Mouse (Mus musculus): ENCODE results near the gene Kdm5a. TPM values are rescaled to one million over a fixed set of nuclear protein-coding genes. Genes with fewer than 3 reads are reported as not detected.

Gene Kdm5a
- polyA plus RNA-seq, 1 experiment from 2014 or later, result 15.1 TPM

- no peak overlapping the region for H3K9ac ChIP-seq (ENCODE audit: low read depth, low read length)
- peak overlapping the region; percentile 5; the same call in 1 of the 2 replicates for H3K27ac ChIP-seq (ENCODE audit: low read length)
- peaks cover 39% of the 10 kb centered on the region for H3K4me1 ChIP-seq (ENCODE audit: control insufficient read depth, low read depth, low read length)
- peaks cover 5% of the 10 kb centered on the region for H3K36me3 ChIP-seq (ENCODE audit: control insufficient read depth, insufficient read depth)
- H3K9me3 ChIP-seq (replicated peaks; ENCODE audit: control insufficient read depth, low read length), result no peaks in the 10 kb centered on the region
- 53% methylated on average over 8 of the region's 8 CpGs for WGBS (ENCODE audit: insufficient replicate concordance)
- H3K27me3 ChIP-seq (ENCODE audit: control insufficient read depth, insufficient read depth, low read depth, low read length), result no peaks in the 10 kb centered on the region
- peak overlapping the region; percentile 19 for H3K4me2 ChIP-seq (ENCODE audit: low read depth, low read length)
- no peak overlapping the region for H3K4me3 ChIP-seq (ENCODE audit: low read depth, low read length)
- ATAC-seq (ENCODE audit: low read depth), result no peak
Measured at GRCm38 (mm10) chr6:120472455-120473140, 108.7 kb downstream of the Kdm5a start.

GRCm38 (mm10) chr6:120473427-120473826 is 109.5 kb downstream of the Kdm5a start:
- H3K27me3 ChIP-seq (ENCODE audit: control insufficient read depth, insufficient read depth, low read depth, low read length), result no peaks in the 10 kb centered on the region
- H3K4me1 ChIP-seq (ENCODE audit: control insufficient read depth, low read depth, low read length), result peaks cover 36% of the 10 kb centered on the region
- 32% methylated on average over 5 of the region's 5 CpGs for WGBS (ENCODE audit: insufficient replicate concordance)
- H3K4me3 ChIP-seq (ENCODE audit: low read depth, low read length), result no peak overlapping the region
- H3K9ac ChIP-seq (ENCODE audit: low read depth, low read length), result no peak overlapping the region
- ATAC-seq (ENCODE audit: low read depth), result peak; percentile 59
- 0 out of 2 replicates have a peak overlapping the region, but pooled peaks have one; percentile 25 for H3K27ac ChIP-seq (ENCODE audit: low read length)
- no peaks in the 10 kb centered on the region for H3K9me3 ChIP-seq (replicated peaks; ENCODE audit: control insufficient read depth, low read length)
- H3K4me2 ChIP-seq (ENCODE audit: low read depth, low read length), result peak overlapping the region; percentile 31; the same call in 1 of the 2 replicates
- H3K36me3 ChIP-seq (ENCODE audit: control insufficient read depth, insufficient read depth), result peaks cover 5% of the 10 kb centered on the region

- H3K4me2 ChIP-seq (ENCODE audit: low read depth, low read length), result no peak overlapping the region
- 70% methylated on average over 8 of the region's 8 CpGs for WGBS (ENCODE audit: insufficient replicate concordance)
- peak overlapping the region; percentile 45; the same call in 1 of the 2 replicates for H3K27ac ChIP-seq (ENCODE audit: low read length)
- peaks cover 5% of the 10 kb centered on the region for H3K36me3 ChIP-seq (ENCODE audit: control insufficient read depth, insufficient read depth)
- peak; percentile 83 for ATAC-seq (ENCODE audit: low read depth)
- H3K4me3 ChIP-seq (ENCODE audit: low read depth, low read length), result no peak overlapping the region
- H3K9me3 ChIP-seq (replicated peaks; ENCODE audit: control insufficient read depth, low read length), result no peaks in the 10 kb centered on the region
- H3K4me1 ChIP-seq (ENCODE audit: control insufficient read depth, low read depth, low read length), result peaks cover 27% of the 10 kb centered on the region
- H3K9ac ChIP-seq (ENCODE audit: low read depth, low read length), result no peak overlapping the region
- H3K27me3 ChIP-seq (ENCODE audit: control insufficient read depth, insufficient read depth, low read depth, low read length), result no peaks in the 10 kb centered on the region
Measured at GRCm38 (mm10) chr6:120475288-120475687, 111.4 kb downstream of the Kdm5a start.

GRCm38 (mm10) chr6:120479302-120479701 is 115.4 kb downstream of the Kdm5a start:
- H3K9ac ChIP-seq (ENCODE audit: low read depth, low read length), result no peak overlapping the region
- no peaks in the 10 kb centered on the region for H3K27me3 ChIP-seq (ENCODE audit: control insufficient read depth, insufficient read depth, low read depth, low read length)
- no peaks in the 10 kb centered on the region for H3K9me3 ChIP-seq (replicated peaks; ENCODE audit: control insufficient read depth, low read length)
- 31% methylated on average over 2 of the region's 2 CpGs for WGBS (ENCODE audit: insufficient replicate concordance)
- H3K27ac ChIP-seq (ENCODE audit: low read length), result no peak overlapping the region
- no peak overlapping the region for H3K4me3 ChIP-seq (ENCODE audit: low read depth, low read length)
- peaks cover 13% of the 10 kb centered on the region for H3K4me1 ChIP-seq (ENCODE audit: control insufficient read depth, low read depth, low read length)
- ATAC-seq (ENCODE audit: low read depth), result no peak
- H3K36me3 ChIP-seq (ENCODE audit: control insufficient read depth, insufficient read depth), result peaks cover 22% of the 10 kb centered on the region
- no peak overlapping the region for H3K4me2 ChIP-seq (ENCODE audit: low read depth, low read length)

GRCm38 (mm10) chr6:120480361-120480760 is 116.4 kb downstream of the Kdm5a start:
- Histone ChIP-seq H3K4me3 (ENCODE audit: low read depth, low read length) (no peak overlapping the region), H3K4me2 (ENCODE audit: low read depth, low read length) (no peak overlapping the region), H3K9me3 (replicated peaks; ENCODE audit: control insufficient read depth, low read length) (no peaks in the 10 kb centered on the region), H3K27me3 (ENCODE audit: control insufficient read depth, insufficient read depth, low read depth, low read length) (no peaks in the 10 kb centered on the region), H3K9ac (ENCODE audit: low read depth, low read length) (no peak overlapping the region), H3K4me1 (ENCODE audit: control insufficient read depth, low read depth, low read length) (peaks cover 19% of the 10 kb centered on the region), H3K36me3 (ENCODE audit: control insufficient read depth, insufficient read depth) (peaks cover 21% of the 10 kb centered on the region), H3K27ac (ENCODE audit: low read length) (no peak overlapping the region)
- no peak for ATAC-seq (ENCODE audit: low read depth)
- 78% methylated on average over 5 of the region's 5 CpGs for WGBS (ENCODE audit: insufficient replicate concordance)

GRCm38 (mm10) chr6:120481538-120481937 is 117.6 kb downstream of the Kdm5a start:
- no peaks in the 10 kb centered on the region for H3K9me3 ChIP-seq (replicated peaks; ENCODE audit: control insufficient read depth, low read length)
- no peak overlapping the region for H3K4me3 ChIP-seq (ENCODE audit: low read depth, low read length)
- H3K36me3 ChIP-seq (ENCODE audit: control insufficient read depth, insufficient read depth), result peaks cover 20% of the 10 kb centered on the region
- H3K4me1 ChIP-seq (ENCODE audit: control insufficient read depth, low read depth, low read length), result peaks cover 27% of the 10 kb centered on the region
- 73% methylated on average over 6 of the region's 6 CpGs for WGBS (ENCODE audit: insufficient replicate concordance)
- H3K4me2 ChIP-seq (ENCODE audit: low read depth, low read length), result no peak overlapping the region
- ATAC-seq (ENCODE audit: low read depth), result no peak
- H3K27ac ChIP-seq (ENCODE audit: low read length), result no peak overlapping the region
- no peak overlapping the region for H3K9ac ChIP-seq (ENCODE audit: low read depth, low read length)
- no peaks in the 10 kb centered on the region for H3K27me3 ChIP-seq (ENCODE audit: control insufficient read depth, insufficient read depth, low read depth, low read length)

- H3K4me2 ChIP-seq (ENCODE audit: low read depth, low read length), result no peak overlapping the region
- peaks cover 17% of the 10 kb centered on the region for H3K36me3 ChIP-seq (ENCODE audit: control insufficient read depth, insufficient read depth)
- no peaks in the 10 kb centered on the region for H3K27me3 ChIP-seq (ENCODE audit: control insufficient read depth, insufficient read depth, low read depth, low read length)
- ATAC-seq (ENCODE audit: low read depth), result no peak
- no peak overlapping the region for H3K9ac ChIP-seq (ENCODE audit: low read depth, low read length)
- no peaks in the 10 kb centered on the region for H3K9me3 ChIP-seq (replicated peaks; ENCODE audit: control insufficient read depth, low read length)
- no peak overlapping the region for H3K4me3 ChIP-seq (ENCODE audit: low read depth, low read length)
- H3K4me1 ChIP-seq (ENCODE audit: control insufficient read depth, low read depth, low read length), result peaks cover 27% of the 10 kb centered on the region
- WGBS (ENCODE audit: insufficient replicate concordance), result 87% methylated on average over 14 of the region's 14 CpGs
- H3K27ac ChIP-seq (ENCODE audit: low read length), result no peak overlapping the region
Measured at GRCm38 (mm10) chr6:120482021-120482420, 118.1 kb downstream of the Kdm5a start.

- no peak overlapping the region for H3K4me3 ChIP-seq (ENCODE audit: low read depth, low read length)
- no peaks in the 10 kb centered on the region for H3K9me3 ChIP-seq (replicated peaks; ENCODE audit: control insufficient read depth, low read length)
- H3K4me2 ChIP-seq (ENCODE audit: low read depth, low read length), result no peak overlapping the region
- H3K36me3 ChIP-seq (ENCODE audit: control insufficient read depth, insufficient read depth), result peaks cover 17% of the 10 kb centered on the region
- WGBS (ENCODE audit: insufficient replicate concordance), result 44% methylated on average over 6 of the region's 6 CpGs
- ATAC-seq (ENCODE audit: low read depth), result no peak
- H3K4me1 ChIP-seq (ENCODE audit: control insufficient read depth, low read depth, low read length), result peaks cover 27% of the 10 kb centered on the region
- no peaks in the 10 kb centered on the region for H3K27me3 ChIP-seq (ENCODE audit: control insufficient read depth, insufficient read depth, low read depth, low read length)
- no peak overlapping the region for H3K9ac ChIP-seq (ENCODE audit: low read depth, low read length)
- H3K27ac ChIP-seq (ENCODE audit: low read length), result no peak overlapping the region
Measured at GRCm38 (mm10) chr6:120482756-120483155, 118.8 kb downstream of the Kdm5a start.

GRCm38 (mm10) chr6:120483211-120483626 is 119.3 kb downstream of the Kdm5a start:
- H3K36me3 ChIP-seq (ENCODE audit: control insufficient read depth, insufficient read depth), result peaks cover 17% of the 10 kb centered on the region
- ATAC-seq (ENCODE audit: low read depth), result no peak
- no peak overlapping the region for H3K4me2 ChIP-seq (ENCODE audit: low read depth, low read length)
- no peak overlapping the region for H3K4me3 ChIP-seq (ENCODE audit: low read depth, low read length)
- peaks cover 27% of the 10 kb centered on the region for H3K4me1 ChIP-seq (ENCODE audit: control insufficient read depth, low read depth, low read length)
- no peak overlapping the region for H3K27ac ChIP-seq (ENCODE audit: low read length)
- WGBS (ENCODE audit: insufficient replicate concordance), result 32% methylated on average over 8 of the region's 8 CpGs
- H3K9ac ChIP-seq (ENCODE audit: low read depth, low read length), result no peak overlapping the region
- H3K9me3 ChIP-seq (replicated peaks; ENCODE audit: control insufficient read depth, low read length), result no peaks in the 10 kb centered on the region
- no peaks in the 10 kb centered on the region for H3K27me3 ChIP-seq (ENCODE audit: control insufficient read depth, insufficient read depth, low read depth, low read length)

All from liver, embryonic 16.5 days (tissue).